Mouse (Mus musculus): ENCODE results near the gene Arhgap21. TPM values are rescaled to one million over a fixed set of nuclear protein-coding genes. Genes with fewer than 3 reads are reported as not detected.

Gene Arhgap21
- 6.9 and 9.3 TPM in 2 replicates for polyA plus RNA-seq (2012; rRNA removed)

DNA sequence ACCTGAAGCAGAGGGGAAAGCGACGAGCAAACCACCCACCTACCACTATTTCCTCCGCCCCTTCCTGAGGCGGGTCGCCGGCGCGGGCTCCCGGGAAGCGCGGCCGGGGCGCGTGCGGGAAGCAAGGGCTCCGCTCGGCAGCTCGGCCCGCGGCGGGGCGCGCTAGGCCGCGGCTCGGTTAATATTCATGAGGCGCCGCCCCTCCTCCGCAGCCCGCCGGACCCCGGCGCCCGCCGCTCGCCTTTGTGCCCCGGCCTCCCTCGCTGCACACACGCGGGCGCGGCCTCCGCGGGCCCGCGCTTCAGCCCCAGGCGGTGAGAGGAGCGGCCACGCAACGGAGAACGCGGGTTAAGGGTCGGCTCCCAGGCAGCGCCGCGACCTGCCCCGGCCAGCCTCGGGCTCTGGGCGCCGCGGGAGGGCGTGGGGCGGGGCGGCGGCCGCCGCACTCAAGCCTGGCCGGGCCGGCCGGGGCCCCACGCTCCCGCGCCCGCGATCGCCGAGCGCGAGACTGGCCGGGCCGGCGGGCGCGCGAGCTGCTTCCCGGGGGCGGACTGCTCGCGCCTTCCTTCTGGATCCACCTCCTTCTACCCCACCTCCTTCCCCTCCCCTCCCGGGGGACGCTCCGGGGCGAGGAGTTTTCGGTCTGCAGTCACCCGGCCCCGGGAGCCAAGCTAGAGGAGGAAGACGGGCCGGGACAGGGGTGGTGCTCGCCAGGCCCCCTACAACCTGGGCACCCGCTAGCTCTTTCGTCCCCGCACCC lies at the start of gene Arhgap21:
Gene Arhgap21 (minus strand): TSS at position 441 of the 760 bp plus-strand sequence.

Other genes starting within 250 kb of the Arhgap21 start
- gene Enkur, start 236.5 kb upstream of the Arhgap21 start, polyA plus RNA-seq (2012; rRNA removed): 0.35 and 0.43 TPM in 2 replicates
- gene Thnsl1, start 236.8 kb upstream of the Arhgap21 start, polyA plus RNA-seq (2012; rRNA removed): 2.6 and 3.6 TPM in 2 replicates